Mouse (Mus musculus) layer of hippocampus, adult 18-20 months (tissue): ENCODE data around the gene Ulk4. TPM values are rescaled to one million over a fixed set of nuclear protein-coding genes. Genes with fewer than 3 reads are reported as not detected.

Experiments used
- DNase-seq, 2 experiments: peaks; one replicate each; pipeline ENCODE4 v3.0.0; 2022; ENCODE audit warnings: low spot score in 2 of 2
- total RNA-seq, 2 experiments: library from RNA; stranded (reverse); gene quantifications; 2 replicates each; pipeline ENCODE4 v1.2.3; 2021

The Ulk4 gene
- total RNA-seq, 2 experiments from 2014 or later, result 7.7 to 8.3 TPM

DNA sequence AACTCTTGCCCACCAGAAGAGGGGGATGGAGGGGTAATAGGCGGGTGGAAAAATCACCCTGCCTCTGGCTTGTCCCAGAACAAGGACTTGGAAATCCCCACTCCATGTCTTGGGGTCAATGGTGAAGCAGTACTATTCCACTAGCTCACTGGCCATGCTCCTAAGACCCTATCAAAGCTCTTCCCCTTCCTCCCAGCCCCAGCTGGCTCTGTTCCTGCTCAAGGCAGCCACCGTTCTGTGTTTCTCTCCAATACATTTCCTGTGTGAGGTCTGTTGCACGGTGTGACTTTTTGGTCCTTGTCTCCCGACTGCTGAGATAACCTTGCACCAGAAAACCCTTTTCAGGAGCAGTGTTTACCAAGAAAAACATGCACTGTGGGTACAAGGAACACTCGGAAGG, 155.0 kb downstream of the Ulk4 start:
- no peak for DNase-seq

DNA sequence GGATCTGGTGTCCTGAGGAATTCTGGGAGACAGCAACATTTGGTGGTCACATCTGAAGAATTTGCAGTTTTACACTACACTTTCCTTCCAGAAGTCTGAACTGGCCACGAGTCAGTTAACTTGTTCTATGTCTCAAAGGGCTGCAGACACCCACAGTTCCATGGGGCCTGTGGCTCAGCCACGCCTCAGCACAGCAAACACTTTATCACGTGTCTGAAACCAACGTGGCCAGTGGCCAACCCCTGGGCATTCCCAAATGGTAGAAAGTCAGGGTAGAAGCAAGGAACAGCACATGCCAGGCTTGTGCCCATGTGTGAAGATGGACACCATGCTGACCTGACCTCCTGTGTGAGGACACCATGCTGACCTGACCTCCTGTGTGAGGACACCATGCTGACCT, 159.1 kb downstream of the Ulk4 start:
- DNase-seq, result no peak

GRCm38 (mm10) chr9:121112131-121112530, 164.9 kb downstream of the Ulk4 start:
- no peak for DNase-seq

DNA sequence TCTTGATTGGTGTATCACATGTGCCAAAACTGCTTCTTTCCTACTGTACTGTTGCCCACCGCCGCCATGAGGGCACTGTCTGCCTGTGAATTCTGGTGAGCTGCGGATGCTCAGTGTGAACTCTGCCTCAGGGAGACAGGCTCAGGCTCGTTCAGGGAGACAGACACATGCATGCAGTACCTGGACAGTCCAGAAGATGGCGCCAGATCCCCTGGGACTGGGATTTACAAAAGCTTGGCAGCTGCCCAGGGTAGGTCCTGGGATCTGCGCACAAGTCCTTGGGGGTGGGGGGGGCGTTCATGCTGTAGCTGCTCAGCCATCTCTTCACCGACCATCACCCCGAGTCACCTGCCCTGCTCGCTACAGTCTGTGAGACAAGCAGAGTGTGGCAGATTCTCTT, 168.9 kb downstream of the Ulk4 start:
- peak; percentile 31 to 84 for DNase-seq

- DNase-seq, result peak; percentile 59 to 80
Measured at GRCm38 (mm10) chr9:121107643-121108042, 169.4 kb downstream of the Ulk4 start.

GRCm38 (mm10) chr9:121107101-121107500, 169.9 kb downstream of the Ulk4 start:
- DNase-seq, result no peak

- DNase-seq, result no peak
Measured at GRCm38 (mm10) chr9:121101516-121101915, 175.5 kb downstream of the Ulk4 start.

- no peak for DNase-seq
Measured at GRCm38 (mm10) chr9:121099453-121099852, 177.5 kb downstream of the Ulk4 start.

GRCm38 (mm10) chr9:121093760-121094159, 183.2 kb downstream of the Ulk4 start:
- no peak for DNase-seq

GRCm38 (mm10) chr9:121092568-121092967, 184.4 kb downstream of the Ulk4 start:
- no peak for DNase-seq

GRCm38 (mm10) chr9:121091016-121091735, 185.8 kb downstream of the Ulk4 start:
- no peak for DNase-seq

GRCm38 (mm10) chr9:121087661-121088060, 189.3 kb downstream of the Ulk4 start:
- no peak for DNase-seq

DNA sequence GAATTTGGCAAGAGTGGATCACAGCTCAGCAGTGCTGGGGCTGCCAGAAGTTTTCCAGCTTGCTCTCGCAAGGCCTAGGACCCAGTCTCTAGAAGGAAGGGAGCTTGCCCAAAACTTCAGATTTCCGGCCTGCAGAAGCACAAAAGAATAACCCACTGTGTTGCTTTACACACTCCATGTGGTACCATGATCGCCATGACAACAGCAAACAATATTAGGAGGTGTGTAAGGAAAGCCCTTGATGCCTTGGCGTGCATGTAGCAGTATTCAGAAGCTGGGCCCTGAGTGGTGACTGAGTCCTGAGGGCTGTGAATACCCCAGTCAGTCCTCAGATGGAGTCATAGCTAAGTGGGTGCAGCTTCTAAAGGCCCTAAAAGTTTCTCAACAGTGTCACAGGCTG, 192.8 kb downstream of the Ulk4 start:
- DNase-seq, result no peak

DNA sequence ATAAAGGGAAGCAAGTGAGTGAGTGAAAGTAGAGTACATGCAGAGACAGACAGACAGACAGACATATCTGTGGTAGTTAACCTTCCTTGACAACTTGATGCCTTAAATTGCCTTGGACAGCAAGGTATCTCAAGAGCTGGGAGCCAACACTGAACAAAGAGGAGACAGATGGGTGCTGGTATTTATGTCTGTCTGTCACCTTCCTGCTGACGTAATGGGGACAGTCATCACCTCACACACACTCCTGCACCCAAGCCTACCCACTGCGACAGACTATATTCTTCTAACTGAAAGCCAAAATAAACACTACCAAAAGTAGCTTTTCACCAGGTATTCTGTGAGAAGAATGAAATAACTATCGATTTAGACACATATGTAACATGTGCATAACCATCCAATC, 196.2 kb downstream of the Ulk4 start:
- no peak for DNase-seq

- no peak for DNase-seq
Measured at GRCm38 (mm10) chr9:121080413-121080812, 196.6 kb downstream of the Ulk4 start.

DNA sequence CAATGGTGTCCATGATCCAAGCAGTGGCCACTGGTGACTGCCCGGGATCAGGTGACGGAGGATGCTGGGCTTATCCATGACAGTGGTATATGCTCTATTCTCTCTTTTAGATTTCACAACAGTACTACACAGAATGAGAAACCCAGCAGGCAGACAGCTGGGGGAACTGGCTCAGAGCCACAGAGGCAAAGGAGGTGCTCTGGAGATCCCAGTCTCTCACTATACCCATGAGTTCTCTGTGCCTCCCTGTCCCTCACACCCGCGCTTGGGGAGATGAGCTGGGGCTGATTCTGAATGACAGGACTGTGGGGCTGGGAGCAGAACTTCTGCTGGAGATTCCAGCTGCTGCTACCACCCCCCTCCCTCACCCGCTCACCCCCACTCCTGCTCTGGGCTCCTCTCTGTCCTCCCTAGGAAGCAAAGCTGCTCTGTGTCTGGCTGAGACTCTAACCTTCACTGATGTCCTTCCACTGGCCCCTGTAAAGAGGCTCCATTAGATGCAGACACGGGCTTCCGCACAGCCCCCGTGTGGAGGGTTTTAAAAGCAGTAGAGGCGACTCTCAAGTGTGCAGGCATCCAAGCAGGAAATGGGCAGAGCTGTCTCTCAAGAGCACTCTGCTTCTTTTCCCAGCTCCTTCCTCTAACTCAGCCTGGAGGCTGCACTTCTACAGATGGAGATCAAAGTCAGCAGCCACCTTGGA, 197.5 kb downstream of the Ulk4 start:
- peak; percentile 43 to 70 for DNase-seq

GRCm38 (mm10) chr9:121076291-121076690, 200.7 kb downstream of the Ulk4 start:
- no peak for DNase-seq

- peak; percentile 62 to 84 for DNase-seq
Measured at GRCm38 (mm10) chr9:121075246-121075645, 201.8 kb downstream of the Ulk4 start.

DNA sequence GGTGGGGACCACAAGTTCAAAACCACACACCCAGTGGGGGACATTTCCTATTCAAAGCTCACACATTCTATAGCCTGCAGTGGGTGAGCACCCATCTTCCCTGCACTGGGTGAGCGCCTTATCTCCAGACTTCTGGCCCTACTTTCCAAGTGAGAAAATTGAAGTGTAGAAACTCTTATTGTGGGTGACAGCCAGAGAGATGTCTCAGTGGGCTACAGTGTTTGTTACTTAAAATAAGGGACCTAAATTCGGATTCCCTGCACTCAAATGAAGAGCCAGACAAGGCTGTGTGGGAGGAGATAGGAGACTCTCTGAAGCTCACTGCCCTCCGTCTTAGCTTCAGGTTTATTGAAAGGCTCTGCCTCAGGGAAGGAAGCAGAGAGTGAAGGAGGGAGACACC, 202.3 kb downstream of the Ulk4 start:
- no peak for DNase-seq

DNA sequence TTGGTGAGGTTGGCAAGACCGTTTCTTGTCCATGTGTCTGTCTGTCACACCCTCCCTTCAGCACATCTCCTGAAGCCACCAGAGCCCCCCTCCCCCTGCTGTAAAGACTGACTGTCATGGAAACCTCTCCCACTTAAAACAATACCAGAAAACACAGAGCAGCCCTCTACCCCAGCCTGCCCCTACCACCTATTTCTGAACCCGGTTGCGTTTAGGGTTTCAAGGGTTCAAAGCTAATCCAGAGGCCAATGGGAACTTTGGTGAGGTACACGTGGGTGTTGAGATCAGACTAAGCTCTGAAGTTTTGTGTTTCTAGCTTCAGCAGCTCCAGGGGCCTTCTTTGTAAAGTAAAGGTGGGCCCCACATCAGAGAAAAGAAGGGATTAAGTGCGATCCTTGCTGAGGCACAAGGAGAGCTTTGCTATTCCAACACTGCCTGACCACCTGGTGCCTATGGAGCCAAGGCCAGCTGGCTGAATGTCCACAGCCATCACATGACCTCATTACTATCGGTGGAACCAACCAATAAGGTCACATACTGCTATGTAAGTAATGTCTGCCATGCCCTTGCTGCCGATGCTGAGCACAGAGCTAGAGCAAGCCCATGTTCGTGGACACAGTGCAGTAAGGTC, 204.8 kb downstream of the Ulk4 start:
- no peak for DNase-seq

- DNase-seq, result no peak
Measured at GRCm38 (mm10) chr9:121071461-121072126, 205.4 kb downstream of the Ulk4 start.

- no peak for DNase-seq
Measured at GRCm38 (mm10) chr9:121071050-121071449, 205.9 kb downstream of the Ulk4 start.
